Mouse (Mus musculus) kidney, adult 2 months (tissue): ENCODE data around the gene Mfap2.

Source experiments
- CTCF ChIP-seq: fragments of 200-500 bp; conservative IDR thresholded peaks from 2 replicates; pipeline ENCODE4 v1.5.1; 2011; ENCODE audit warnings: low read depth, mild to moderate bottlenecking, control low read depth, low read length, moderate library complexity, mixed read lengths; ENCODE audit not compliant: insufficient read depth, insufficient read length
- POLR2A ChIP-seq: fragments of 200-500 bp; IDR thresholded peaks from one replicate; pipeline ENCODE4 v1.6.1; 2011; ENCODE audit warnings: low read depth, low read length, control low read depth

- no peak for TF ChIP-seq CTCF
- TF ChIP-seq POLR2A = no peak
Measured at GRCm38 (mm10) chr4:140983442-140983841, 26.8 kb upstream of the Mfap2 start.
